ENCODE assay signal across 9 mouse cellular contexts in the genomic region with DNA sequence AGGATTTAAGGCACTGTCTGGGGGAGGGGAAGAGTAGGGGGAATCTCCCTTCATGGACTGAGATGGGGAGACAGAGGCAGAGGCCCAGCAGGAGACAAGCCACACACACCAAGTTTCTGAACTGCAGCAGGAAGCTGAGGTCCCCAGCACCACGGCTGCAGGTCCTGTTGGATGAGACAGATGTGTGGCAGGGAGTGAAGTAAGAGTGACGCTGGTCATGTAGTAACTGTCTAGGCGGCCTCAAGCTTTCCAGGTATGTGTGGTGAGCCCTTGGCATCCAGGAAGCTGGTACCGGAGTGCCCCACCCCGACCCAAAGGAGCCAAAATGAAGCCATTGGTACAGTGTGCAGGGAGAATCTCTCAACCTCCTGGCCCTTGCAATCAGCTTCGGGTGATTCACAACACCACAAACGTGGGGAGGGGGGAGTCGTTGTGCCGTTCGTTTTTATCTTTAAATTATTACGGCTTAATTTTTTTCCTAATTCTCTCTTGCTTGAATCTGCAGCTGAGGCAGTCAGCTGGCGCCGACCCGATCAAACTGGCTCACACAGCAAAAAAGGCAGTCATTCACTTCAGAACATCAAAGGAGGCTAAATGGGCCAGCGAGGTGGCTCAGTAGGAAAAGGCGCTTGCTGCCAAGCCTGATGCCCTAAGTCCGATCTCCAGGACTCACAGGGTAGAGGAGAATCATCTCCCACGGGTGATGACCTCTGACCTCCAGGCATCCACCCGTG. TPM values are rescaled to one million over a fixed set of nuclear protein-coding genes. Genes with fewer than 3 reads are reported as not detected.
DNase-seq lines count a peak whose midpoint lies in the region; ATAC-seq and TF ChIP-seq lines count a peak whose summit lies in the region.
"Had no signal": no experiment of that assay in that cellular context is flagged by ENCODE, and none has a peak within 500 bp of the region (broad histone marks: within the 10 kb centered on the region; RNA-seq: fewer than 3 reads in every experiment).

No protein-coding gene starts in this region.

- peaks cover 15% of the 10 kb centered on the region for H3K27me3 ChIP-seq in heart, embryonic 11.5 days (ENCODE audit: control insufficient read depth, insufficient read depth, low read length)
- H3K27me3 ChIP-seq in lung, postnatal 0 days (replicated peaks; ENCODE audit: insufficient read depth, low read length) = no peaks in the 10 kb centered on the region
- H3K27me3 ChIP-seq in limb, embryonic 10.5 days (ENCODE audit: low read depth, poor library complexity, severe bottlenecking) = no peaks in the 10 kb centered on the region
- H3K27me3 ChIP-seq in neural tube, embryonic 15.5 days (replicated peaks) = 0 out of 2 replicates have a peak, but pooled peaks cover 3% of the 10 kb centered on the region

- WGBS in heart, embryonic 11.5 days (ENCODE audit: insufficient replicate concordance) = 15% methylated on average over 19 of the region's 19 CpGs
- WGBS in lung, postnatal 0 days = 23% methylated on average over 19 of the region's 19 CpGs
- WGBS in limb, embryonic 10.5 days = 5% methylated on average over 19 of the region's 19 CpGs
- WGBS in neural tube, embryonic 15.5 days = 11% methylated on average over 19 of the region's 19 CpGs

- no peaks in the 10 kb centered on the region; the same call in 1 of the 2 replicates for H3K36me3 ChIP-seq in heart, embryonic 11.5 days (ENCODE audit: control insufficient read depth, insufficient read depth, low read length)
- H3K36me3 ChIP-seq in lung, postnatal 0 days (ENCODE audit: insufficient read depth, low read length) = no peaks in the 10 kb centered on the region
- H3K36me3 ChIP-seq in limb, embryonic 10.5 days = peaks cover 39% of the 10 kb centered on the region
- no peaks in the 10 kb centered on the region for H3K36me3 ChIP-seq in neural tube, embryonic 15.5 days

- peak overlapping the region; percentile 5; the same call in 1 of the 2 replicates for H3K4me3 ChIP-seq in heart, embryonic 11.5 days (ENCODE audit: low read depth, low read length)
- no peak overlapping the region for H3K4me3 ChIP-seq in lung, postnatal 0 days (ENCODE audit: low read depth, low read length)
- H3K4me3 ChIP-seq in limb, embryonic 10.5 days = peak overlapping the region; percentile 73
- no peak overlapping the region for H3K4me3 ChIP-seq in neural tube, embryonic 15.5 days (replicated peaks)

- H3K27ac ChIP-seq in heart, embryonic 11.5 days (ENCODE audit: low read depth, low read length) = peak overlapping the region; percentile 71
- no peak overlapping the region; the same call in 1 of the 2 replicates for H3K27ac ChIP-seq in lung, postnatal 0 days (ENCODE audit: low read length)
- peak overlapping the region; percentile 94 for H3K27ac ChIP-seq in limb, embryonic 10.5 days
- H3K27ac ChIP-seq in neural tube, embryonic 15.5 days (replicated peaks) = no peak overlapping the region

- TF ChIP-seq EP300 in lung, postnatal 0 days (IDR thresholded peaks at IDR 0.05) = no peak

- TF ChIP-seq CTCF in lung, postnatal 0 days (IDR thresholded peaks at IDR 0.05) = no peak

- H3K9ac ChIP-seq in heart, embryonic 11.5 days (ENCODE audit: low read depth, low read length) = peak overlapping the region; percentile 36; the same call in 1 of the 2 replicates
- no peak overlapping the region for H3K9ac ChIP-seq in lung, postnatal 0 days (replicated peaks; ENCODE audit: low read depth)
- no peak overlapping the region for H3K9ac ChIP-seq in neural tube, embryonic 15.5 days (replicated peaks)

- peak overlapping the region; percentile 43 for H3K4me2 ChIP-seq in heart, embryonic 11.5 days
- H3K4me2 ChIP-seq in lung, postnatal 0 days (replicated peaks; ENCODE audit: low read depth, low read length) = peak overlapping the region; percentile 46
- peak overlapping the region; percentile 17 for H3K4me2 ChIP-seq in neural tube, embryonic 15.5 days

- ATAC-seq in heart, embryonic 11.5 days (replicated peaks; ENCODE audit: insufficient number of reproducible peaks, low FRiP score, low TSS enrichment) = no peak
- ATAC-seq in lung, postnatal 0 days = no peak
- ATAC-seq in neural tube, embryonic 15.5 days (ENCODE audit: low FRiP score) = no peak

- no peak for DNase-seq in heart, adult 9 months (ENCODE audit: low spot score in 2 of 2)
- DNase-seq in lung, postnatal 0 days (ENCODE audit: low spot score) = no peak
- DNase-seq in lung, postnatal 36 days = no peak
- peak; percentile 60 for DNase-seq in limb, embryonic 10.5 days (ENCODE audit: low spot score)
- no peak for DNase-seq in cerebellum, adult 11-12 months
- no peak for DNase-seq in right cerebral cortex, postnatal 10 days (ENCODE audit: low spot score in 2 of 2)
- DNase-seq: adrenal gland, adult 2 months had no signal

- H3K9me3 ChIP-seq in heart, embryonic 11.5 days (replicated peaks; ENCODE audit: control insufficient read depth, low read length) = no peaks in the 10 kb centered on the region
- H3K9me3 ChIP-seq in lung, postnatal 0 days (ENCODE audit: low read length) = no peaks in the 10 kb centered on the region
- H3K9me3 ChIP-seq in limb, embryonic 10.5 days (replicated peaks) = no peaks in the 10 kb centered on the region
- no peaks in the 10 kb centered on the region for H3K9me3 ChIP-seq in neural tube, embryonic 15.5 days (replicated peaks)

- H3K4me1 ChIP-seq in heart, embryonic 11.5 days (ENCODE audit: control insufficient read depth, insufficient read depth, low read length) = peaks cover 23% of the 10 kb centered on the region
- H3K4me1 ChIP-seq in lung, postnatal 0 days (ENCODE audit: insufficient read depth, low read depth, low read length) = peaks cover 8% of the 10 kb centered on the region; the same call in 1 of the 2 replicates
- peaks cover 86% of the 10 kb centered on the region for H3K4me1 ChIP-seq in limb, embryonic 10.5 days
- peaks cover 8% of the 10 kb centered on the region for H3K4me1 ChIP-seq in neural tube, embryonic 15.5 days

RNA-seq across cellular contexts. Expression of a gene that starts 3.0 kb away (rescaled TPM):
- polyA plus RNA-seq in heart, embryonic 11.5 days (2014; fragmentation: Nextera tagmentation; extraction: Ambion mirVana) = 11.7 and 12.3 TPM in 2 replicates
- 107 and 110 TPM in 2 replicates for polyA plus RNA-seq in lung, postnatal 0 days (2015; fragmentation: Nextera tagmentation; extraction: Ambion mirVana)
- polyA plus RNA-seq in limb, embryonic 10.5 days (2016; fragmentation: Nextera tagmentation; extraction: Ambion mirVana) = 159 and 218 TPM in 2 replicates
- 12.1 and 23.1 TPM in 2 replicates for polyA plus RNA-seq in neural tube, embryonic 15.5 days (2015; fragmentation: Nextera tagmentation; extraction: Ambion mirVana)

RNA-seq across cellular contexts. Expression of a gene that starts 24.8 kb away (rescaled TPM):
- polyA plus RNA-seq in heart, embryonic 11.5 days (2014; fragmentation: Nextera tagmentation; extraction: Ambion mirVana) = 104 and 106 TPM in 2 replicates
- polyA plus RNA-seq in lung, postnatal 0 days (2015; fragmentation: Nextera tagmentation; extraction: Ambion mirVana) = 197 and 225 TPM in 2 replicates
- 106 and 112 TPM in 2 replicates for polyA plus RNA-seq in limb, embryonic 10.5 days (2016; fragmentation: Nextera tagmentation; extraction: Ambion mirVana)
- 88.6 and 90.9 TPM in 2 replicates for polyA plus RNA-seq in neural tube, embryonic 15.5 days (2015; fragmentation: Nextera tagmentation; extraction: Ambion mirVana)

RNA-seq across cellular contexts. Expression of a gene that starts 25.0 kb away (rescaled TPM):
- polyA plus RNA-seq in heart, embryonic 11.5 days (2014; fragmentation: Nextera tagmentation; extraction: Ambion mirVana) = 31.6 and 35.3 TPM in 2 replicates
- 12.8 and 16.9 TPM in 2 replicates for polyA plus RNA-seq in lung, postnatal 0 days (2015; fragmentation: Nextera tagmentation; extraction: Ambion mirVana)
- polyA plus RNA-seq in limb, embryonic 10.5 days (2016; fragmentation: Nextera tagmentation; extraction: Ambion mirVana) = 90.9 and 100 TPM in 2 replicates
- polyA plus RNA-seq in neural tube, embryonic 15.5 days (2015; fragmentation: Nextera tagmentation; extraction: Ambion mirVana) = 40.7 and 42.3 TPM in 2 replicates

RNA-seq across cellular contexts. Expression of a gene that starts 35.1 kb away (rescaled TPM):
- polyA plus RNA-seq in heart, embryonic 11.5 days (2014; fragmentation: Nextera tagmentation; extraction: Ambion mirVana) = 0.97 and 1.5 TPM in 2 replicates
- 14.6 and 15.1 TPM in 2 replicates for polyA plus RNA-seq in lung, postnatal 0 days (2015; fragmentation: Nextera tagmentation; extraction: Ambion mirVana)
- polyA plus RNA-seq in limb, embryonic 10.5 days (2016; fragmentation: Nextera tagmentation; extraction: Ambion mirVana) = 0.60 and 0.80 TPM in 2 replicates
- polyA plus RNA-seq in neural tube, embryonic 15.5 days (2015; fragmentation: Nextera tagmentation; extraction: Ambion mirVana) = 2.3 and 27.7 TPM in 2 replicates

Comparison
In these comparisons a context has a peak if more than half of its experiments do, and no peak if none do; other contexts are left out.
1. H3K27ac ChIP-seq: peak in heart, embryonic 11.5 days (single experiment) and limb, embryonic 10.5 days (single experiment); none in lung, postnatal 0 days (single experiment) and neural tube, embryonic 15.5 days (single experiment).
2. H3K4me3 ChIP-seq: peak in heart, embryonic 11.5 days (single experiment) and limb, embryonic 10.5 days (single experiment); none in lung, postnatal 0 days (single experiment) and neural tube, embryonic 15.5 days (single experiment).
3. Peak in every context shown above with its lines, with median percentiles within 50 percentile points of each other: H3K4me2 ChIP-seq.